Mouse (Mus musculus) T-cell, adult 2 months (primary cell): ENCODE data around the gene B4galt4.

Experiments
- DNase-seq: peaks from one replicate; pipeline ENCODE4 v3.0.0; 2022; ENCODE audit warnings: low spot score

The B4galt4 gene

GRCm38 (mm10) chr16:38729139-38729538 is 12.9 kb upstream of the B4galt4 start:
- no peak for DNase-seq

GRCm38 (mm10) chr16:38729610-38730288 is 12.3 kb upstream of the B4galt4 start:
- DNase-seq = peak; percentile 23

GRCm38 (mm10) chr16:38730921-38731320 is 11.1 kb upstream of the B4galt4 start:
- DNase-seq = no peak

- DNase-seq = no peak
These were observed 710 bp upstream of the B4galt4 start for GRCm38 (mm10) chr16:38741204-38741903.

GRCm38 (mm10) chr16:38742659-38743131 is 631 bp downstream of the B4galt4 start:
- peak; percentile 24 for DNase-seq

- no peak for DNase-seq
These were observed 2.0 kb downstream of the B4galt4 start for GRCm38 (mm10) chr16:38743941-38744673.

GRCm38 (mm10) chr16:38750803-38751202 is 8.7 kb downstream of the B4galt4 start:
- no peak for DNase-seq

- DNase-seq = no peak
These were observed 11.6 kb downstream of the B4galt4 start for GRCm38 (mm10) chr16:38753631-38754030.

GRCm38 (mm10) chr16:38755452-38756176 is 13.6 kb downstream of the B4galt4 start:
- no peak for DNase-seq

- no peak for DNase-seq
These were observed 14.1 kb downstream of the B4galt4 start for GRCm38 (mm10) chr16:38756177-38756503.

- no peak for DNase-seq
These were observed 14.5 kb downstream of the B4galt4 start for GRCm38 (mm10) chr16:38756572-38756971.

- DNase-seq = no peak
These were observed 15.6 kb downstream of the B4galt4 start for GRCm38 (mm10) chr16:38757626-38758025.

GRCm38 (mm10) chr16:38758104-38758861 is 16.2 kb downstream of the B4galt4 start:
- no peak for DNase-seq

- DNase-seq = no peak
These were observed 18.2 kb downstream of the B4galt4 start for GRCm38 (mm10) chr16:38760239-38760638.

GRCm38 (mm10) chr16:38760834-38761375 is 18.8 kb downstream of the B4galt4 start:
- DNase-seq = peak; percentile 4

- no peak for DNase-seq
These were observed 19.9 kb downstream of the B4galt4 start for GRCm38 (mm10) chr16:38761972-38762371.

- DNase-seq = no peak
These were observed 20.3 kb downstream of the B4galt4 start for GRCm38 (mm10) chr16:38762401-38762800.

- no peak for DNase-seq
These were observed 21.4 kb downstream of the B4galt4 start for GRCm38 (mm10) chr16:38763508-38763907.

- no peak for DNase-seq
These were observed 24.6 kb downstream of the B4galt4 start for GRCm38 (mm10) chr16:38766671-38767070.

GRCm38 (mm10) chr16:38767761-38768160 is 25.7 kb downstream of the B4galt4 start:
- no peak for DNase-seq

- no peak for DNase-seq
These were observed 26.3 kb downstream of the B4galt4 start for GRCm38 (mm10) chr16:38768386-38768785.
